Mouse (Mus musculus) brain, embryonic 14.5 days (tissue): ENCODE results near the gene Kdm2a.

ENCODE experiments used
- CTCF ChIP-seq: fragments of 200-500 bp; IDR thresholded peaks from 2 replicates; pipeline ENCODE4 v1.5.1; 2012; ENCODE audit warnings: inconsistent platforms, mild to moderate bottlenecking, moderate library complexity, borderline replicate concordance; ENCODE audit not compliant: insufficient read depth, insufficient read length; ENCODE audit errors: extremely low read depth
- POLR2A ChIP-seq: fragments of 200-500 bp; IDR thresholded peaks from 2 replicates; pipeline ENCODE4 v1.6.1; 2012; ENCODE audit warnings: mild to moderate bottlenecking, inconsistent platforms, borderline replicate concordance; ENCODE audit not compliant: poor library complexity, insufficient read depth, insufficient read length, severe bottlenecking; ENCODE audit errors: extremely low read depth

GRCm38 (mm10) chr19:4270972-4271371 lies 127.1 kb downstream of the Kdm2a start:
- TF ChIP-seq POLR2A (no peak), CTCF (no peak)
